Mouse (Mus musculus) CD4-positive, CD25-positive, alpha-beta regulatory T cell, adult 2 months (primary cell): ENCODE measurements around the gene Slc16a5.
"Not testable (repeated sequence)": the region's sequence is repeated elsewhere in the genome, so short reads cannot be mapped to it uniquely, and the experiment has no call there.

Experiments
- DNase-seq: peaks from one replicate; pipeline ENCODE4 v3.0.0-alpha.2; 2012; ENCODE audit warnings: low read depth, low spot score

Slc16a5 gene

GRCm38 (mm10) chr11:115447321-115447885 is 14.9 kb upstream of the Slc16a5 start:
- DNase-seq, result no peak

GRCm38 (mm10) chr11:115448075-115448474 is 14.2 kb upstream of the Slc16a5 start:
- DNase-seq, result no peak

DNA sequence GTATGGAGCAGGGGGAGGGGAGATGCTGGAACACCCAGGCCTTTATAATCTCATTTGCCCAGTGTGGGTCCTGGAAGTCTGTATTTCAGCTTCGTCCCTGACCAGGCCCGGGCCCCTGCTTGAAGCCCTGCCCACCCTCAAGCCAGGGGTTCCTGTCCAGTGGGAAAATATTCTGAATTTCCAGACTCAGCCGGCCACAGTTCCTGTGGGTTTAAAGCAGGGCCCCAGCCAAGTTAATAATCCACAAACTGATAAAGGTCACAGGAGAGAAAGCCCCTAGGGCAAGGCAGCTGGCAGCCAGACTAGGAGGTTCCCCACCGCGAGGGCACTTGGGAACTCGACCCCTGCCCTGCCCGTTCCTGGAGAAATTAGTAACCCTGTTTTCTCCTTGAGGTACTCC is 13.3 kb upstream of the Slc16a5 start:
- DNase-seq, result no peak

DNA sequence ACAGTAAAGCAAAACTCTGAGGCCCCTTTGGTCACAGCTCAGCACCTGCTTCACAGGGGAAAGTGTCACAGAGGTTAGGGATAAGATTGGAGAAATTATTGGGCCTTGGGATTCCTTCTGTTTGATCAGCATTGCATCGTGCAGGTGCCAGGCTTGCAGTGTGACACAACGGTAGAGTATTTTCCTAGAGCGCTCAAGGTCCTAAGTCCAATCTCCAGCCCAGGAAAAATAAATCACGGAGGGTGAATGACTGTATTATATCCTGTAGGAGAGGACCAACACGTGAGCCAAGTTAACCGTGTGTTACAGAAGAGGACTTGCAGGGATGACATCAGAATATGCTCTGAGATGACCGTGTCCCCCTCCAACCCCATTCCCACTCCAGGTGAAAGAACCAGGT is 12.1 kb upstream of the Slc16a5 start:
- no peak for DNase-seq

GRCm38 (mm10) chr11:115451781-115452241 is 10.5 kb upstream of the Slc16a5 start:
- DNase-seq, result peak; percentile 84

DNA sequence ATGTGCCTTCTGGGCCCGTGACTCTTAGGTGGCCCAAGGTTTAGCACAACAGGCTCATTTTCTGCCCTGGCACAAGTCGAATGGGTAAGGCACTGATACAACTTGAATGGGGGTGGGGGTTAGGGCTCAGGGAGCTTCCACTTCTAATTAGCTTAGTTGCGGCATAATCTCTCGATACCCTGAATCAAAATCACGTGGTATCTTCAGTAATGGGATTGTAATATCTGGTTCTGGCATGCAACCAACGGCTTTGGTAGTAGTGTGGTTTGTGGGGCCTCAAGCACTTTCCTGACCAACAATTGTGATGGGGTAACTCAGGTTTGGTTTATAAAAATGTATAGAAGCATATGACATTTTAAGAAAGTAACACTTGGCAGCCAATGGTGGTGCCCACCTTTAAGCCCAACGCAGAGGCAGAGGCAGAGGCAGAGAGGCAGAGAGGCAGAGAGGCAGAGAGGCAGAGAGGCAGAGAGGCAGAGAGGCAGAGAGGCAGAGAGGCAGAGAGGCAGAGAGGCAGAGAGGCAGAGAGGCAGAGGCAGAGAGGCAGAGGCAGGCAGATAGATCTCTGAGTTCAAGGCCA is 9.9 kb upstream of the Slc16a5 start:
- DNase-seq, result no peak

- no peak for DNase-seq
Observed at GRCm38 (mm10) chr11:115453306-115453705, 9.0 kb upstream of the Slc16a5 start.

- DNase-seq, result peak; percentile 29
Observed at GRCm38 (mm10) chr11:115454822-115455221, 7.5 kb upstream of the Slc16a5 start.

DNA sequence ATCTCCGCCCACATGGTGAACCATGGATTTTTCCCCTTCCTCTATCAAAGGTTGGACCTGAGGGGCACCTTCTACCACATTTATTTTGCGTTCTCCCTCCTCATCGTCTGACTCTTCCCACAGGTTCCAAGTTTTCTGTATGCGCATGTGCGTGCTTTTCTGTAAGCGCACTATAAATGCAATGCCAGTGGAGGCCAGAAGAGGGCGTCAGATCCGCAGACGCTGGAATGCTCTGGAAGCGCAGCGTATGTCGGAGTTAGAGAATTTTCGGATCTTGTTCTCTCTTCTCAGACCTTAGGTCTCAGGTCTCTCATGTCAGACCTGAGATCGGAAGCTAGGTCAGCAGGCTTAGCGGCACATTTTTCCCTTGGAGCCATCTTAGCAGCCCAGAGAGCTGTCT is 6.7 kb upstream of the Slc16a5 start:
- no peak for DNase-seq

- DNase-seq, result no peak
Observed at GRCm38 (mm10) chr11:115456182-115456581, 6.1 kb upstream of the Slc16a5 start.

- DNase-seq, result no peak
Observed at GRCm38 (mm10) chr11:115457405-115457804, 4.9 kb upstream of the Slc16a5 start.

DNA sequence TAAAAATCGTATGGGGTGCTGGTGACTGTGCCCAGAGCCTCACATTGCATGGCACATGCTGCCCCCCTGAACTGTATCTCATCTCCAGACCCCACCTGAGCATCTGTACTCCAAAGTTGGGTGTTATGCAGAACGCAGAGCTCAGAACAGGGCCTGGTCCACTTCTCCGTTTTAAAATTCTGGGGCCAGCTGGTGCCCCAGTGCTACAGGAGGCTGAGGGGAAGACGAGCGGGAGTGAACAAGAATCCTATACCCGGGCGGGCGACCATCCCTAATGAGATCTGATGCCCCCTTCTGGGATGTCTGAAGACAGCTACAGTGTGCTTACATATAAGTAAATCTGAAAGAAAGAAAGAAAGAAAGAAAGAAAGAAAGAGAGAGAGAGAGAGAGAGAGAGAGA is 1.3 kb upstream of the Slc16a5 start:
- DNase-seq, result no peak

GRCm38 (mm10) chr11:115461846-115462242 is 430 bp upstream of the Slc16a5 start:
- peak; percentile 45 for DNase-seq

DNA sequence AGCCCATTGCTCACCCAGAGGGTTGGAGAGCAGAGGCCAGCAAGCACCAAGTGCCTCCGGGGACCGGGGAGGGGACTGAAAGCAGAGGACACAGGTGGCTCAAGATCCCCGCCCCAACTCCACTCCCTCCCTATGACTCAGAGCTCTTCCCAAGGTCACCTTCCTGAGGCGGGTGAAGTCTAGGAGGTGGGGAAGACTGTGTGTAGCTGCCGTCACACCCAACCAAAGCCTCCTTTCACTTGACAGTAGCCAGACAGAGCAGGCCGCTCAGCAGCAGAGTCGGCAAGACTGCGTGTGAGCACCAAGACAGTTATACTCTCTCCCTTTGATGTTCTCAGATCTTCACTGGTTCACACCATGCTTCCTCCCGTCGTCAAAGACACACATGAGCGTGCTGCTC is 1.1 kb downstream of the Slc16a5 start:
- peak; percentile 76 for DNase-seq

- DNase-seq, result peak; percentile 52
Observed at GRCm38 (mm10) chr11:115464851-115465250, 2.6 kb downstream of the Slc16a5 start.

DNA sequence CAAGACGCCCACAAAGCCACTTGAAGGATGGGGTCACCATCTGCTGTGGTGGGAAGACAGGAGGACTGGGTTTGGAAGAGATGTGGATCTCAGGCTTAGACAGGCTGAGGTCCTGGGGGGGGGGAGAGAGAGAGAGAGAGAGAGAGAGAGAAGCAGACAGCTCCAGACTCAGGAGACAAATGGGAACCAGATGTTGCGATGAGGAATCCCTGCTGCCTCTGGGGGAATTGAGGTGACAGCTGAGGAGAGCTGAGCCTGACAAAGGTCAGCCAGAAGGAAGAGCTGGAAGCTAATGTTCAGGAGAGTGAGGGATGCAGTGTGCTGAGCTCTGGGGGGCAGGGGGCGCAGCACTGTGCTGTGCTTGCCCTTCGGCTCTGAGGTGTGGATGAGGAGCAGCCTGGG is 4.9 kb downstream of the Slc16a5 start:
- DNase-seq, result no peak

GRCm38 (mm10) chr11:115472183-115472582 is 9.9 kb downstream of the Slc16a5 start:
- DNase-seq, result no peak

DNA sequence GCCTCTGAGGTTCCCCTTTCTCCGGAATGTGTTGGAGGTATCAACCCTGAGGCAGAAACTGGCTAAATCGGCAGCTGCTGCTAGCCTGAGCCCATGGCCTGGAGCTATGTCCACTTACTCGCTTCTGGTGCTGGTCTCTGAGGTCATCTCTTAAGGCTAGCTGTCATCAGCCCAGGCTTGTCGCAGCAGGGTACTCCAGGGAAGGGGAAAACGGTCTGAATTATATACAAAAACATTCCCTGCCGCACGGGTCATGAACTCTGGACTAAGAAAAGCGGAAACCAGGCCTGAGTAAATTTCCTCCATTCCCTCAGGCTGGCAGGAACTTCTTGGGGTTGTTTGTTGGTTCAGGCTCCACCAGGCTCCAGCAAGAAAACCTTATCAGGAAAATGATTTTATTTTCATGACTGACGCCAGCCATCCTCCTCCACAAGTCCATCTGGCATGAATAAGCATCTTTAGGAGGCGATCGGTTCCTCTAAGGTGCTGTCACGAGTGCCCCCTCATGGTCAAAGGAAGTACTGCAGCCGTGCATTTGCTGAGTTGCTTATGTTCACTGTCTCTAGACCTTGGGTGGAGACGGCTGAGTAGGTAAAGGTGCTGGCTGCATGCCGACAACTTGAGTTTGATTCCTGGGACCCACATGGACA is 11.5 kb downstream of the Slc16a5 start:
- DNase-seq, result peak; percentile 96

GRCm38 (mm10) chr11:115475025-115475757 is 12.9 kb downstream of the Slc16a5 start, which contains the start of gene Armc7:
TSS of gene Armc7 (plus strand) at chr11:115475667.
- DNase-seq, result peak; percentile 95

DNA sequence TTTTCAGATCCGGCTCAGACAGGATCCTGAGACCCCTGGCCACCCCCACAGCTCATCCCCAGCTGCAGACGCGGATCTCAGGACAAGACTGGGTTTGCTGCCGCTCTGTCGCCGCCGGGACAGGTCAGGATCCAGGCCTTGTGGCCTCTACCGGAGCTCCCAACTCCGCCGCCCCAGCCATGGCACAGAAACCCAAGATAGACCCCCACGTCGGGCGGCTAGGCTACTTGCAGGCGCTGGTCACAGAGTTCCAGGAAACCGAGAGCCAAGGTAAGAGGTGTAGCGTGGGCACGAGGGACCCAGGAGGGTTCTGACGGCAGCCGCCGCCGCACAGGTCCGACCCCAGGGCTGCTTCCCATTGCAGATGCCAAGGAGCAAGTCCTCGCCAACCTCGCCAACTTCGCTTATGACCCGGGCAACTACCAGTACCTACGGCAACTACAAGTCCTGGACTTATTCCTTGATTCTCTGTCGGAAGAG is 13.5 kb downstream of the Slc16a5 start:
- no peak for DNase-seq

GRCm38 (mm10) chr11:115476630-115477029 is 14.4 kb downstream of the Slc16a5 start:
- not testable (repeated sequence) for DNase-seq

DNA sequence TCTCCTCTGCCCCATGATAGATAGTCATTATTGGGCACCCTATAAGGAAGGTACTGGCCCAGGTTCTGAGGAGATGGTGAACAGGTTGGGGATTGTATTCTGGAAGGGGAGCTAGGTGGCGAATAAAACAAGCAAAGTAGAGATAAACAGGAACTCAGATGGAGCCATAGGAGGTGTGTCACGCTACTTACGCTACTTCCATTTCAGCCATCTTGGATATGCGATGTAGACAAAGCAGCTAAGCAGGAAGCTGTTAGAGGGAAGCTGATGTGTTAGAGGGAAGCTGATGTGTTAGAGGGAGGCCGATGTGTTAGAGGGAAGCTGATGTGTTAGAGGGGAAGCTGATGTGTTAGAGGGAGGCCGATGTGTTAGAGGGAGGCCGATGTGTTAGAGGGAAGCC is 15.1 kb downstream of the Slc16a5 start:
- DNase-seq, result peak; percentile 73
